Mouse (Mus musculus): Measurements from ENCODE around the gene Hcrt.

- 0 out of 2 replicates have a peak, but pooled peaks have one; percentile 14 for TF ChIP-seq CTCF (IDR thresholded peaks at IDR 0.05; ENCODE audit: low read depth)
- no peak for TF ChIP-seq EP300 (IDR thresholded peaks at IDR 0.05; ENCODE audit: low read depth)
Observed at GRCm38 (mm10) chr11:100758707-100759610, 3.8 kb downstream of the Hcrt start.
